Mouse (Mus musculus): ENCODE results near the gene Ephb4. TPM values are rescaled to one million over a fixed set of nuclear protein-coding genes. Genes with fewer than 3 reads are reported as not detected.
A peak's percentile ranks its signal among the peaks of the same experiment; 100 is the strongest.

Gene Ephb4
- 38.2 and 40.5 TPM in 2 replicates for polyA plus RNA-seq (2014; fragmentation: Nextera tagmentation; extraction: Ambion mirVana)

GRCm38 (mm10) chr5:137349384-137350204 is at the start of gene Ephb4:
Gene Ephb4, plus strand, starts transcription at chr5:137350109.
- WGBS = under 1% methylated on average over 30 of the region's 32 CpGs
- Histone ChIP-seq H3K4me2 (ENCODE audit: low read length) (peak within 1 kb of the TSS; percentile 78), H3K4me3 (ENCODE audit: control insufficient read depth in 1 of 2, insufficient read depth in 1 of 2, low read depth in 1 of 2, low read length in 2 of 2) (peak within 1 kb of the TSS; percentile 59 to 91), H3K27ac (replicated peaks in 1 of 2; ENCODE audit: control insufficient read depth in 1 of 2, insufficient read depth in 1 of 2, low read depth in 2 of 2, low read length in 2 of 2) (peak within 1 kb of the TSS; percentile 94 to 98), H3K9me3 (ENCODE audit: control insufficient read depth, low read length) (no peaks in the 10 kb centered on the region), H3K36me3 (ENCODE audit: control insufficient read depth, insufficient read depth, low read length) (peaks cover 12% of the 10 kb centered on the region), H3K9ac (ENCODE audit: low read length) (peak within 1 kb of the TSS; percentile 97), H3K27me3 (ENCODE audit: control insufficient read depth, insufficient read depth, low read length) (no peaks in the 10 kb centered on the region), H3K4me1 (ENCODE audit: control insufficient read depth in 2 of 2, insufficient read depth in 2 of 2, low read length in 2 of 2) (peaks cover 30 to 48% of the 10 kb centered on the region in 2 experiments)
- ATAC-seq (ENCODE audit: insufficient number of reproducible peaks, insufficient read depth, low FRiP score, low read depth) = peak; percentile 95

GRCm38 (mm10) chr5:137301253-137301652 is 48.7 kb upstream of the Ephb4 start:
- Histone ChIP-seq H3K27ac (replicated peaks in 1 of 2; ENCODE audit: control insufficient read depth in 1 of 2, insufficient read depth in 1 of 2, low read depth in 2 of 2, low read length in 2 of 2) (no peak overlapping the region), H3K36me3 (ENCODE audit: control insufficient read depth, insufficient read depth, low read length) (peaks cover 90% of the 10 kb centered on the region), H3K9me3 (ENCODE audit: control insufficient read depth, low read length) (no peaks in the 10 kb centered on the region), H3K4me2 (ENCODE audit: low read length) (no peak overlapping the region), H3K4me3 (ENCODE audit: control insufficient read depth in 1 of 2, insufficient read depth in 1 of 2, low read depth in 1 of 2, low read length in 2 of 2) (no peak overlapping the region), H3K9ac (ENCODE audit: low read length) (no peak overlapping the region), H3K4me1 (ENCODE audit: control insufficient read depth in 2 of 2, insufficient read depth in 2 of 2, low read length in 2 of 2) (peaks cover 2 to 37% of the 10 kb centered on the region in 2 experiments), H3K27me3 (ENCODE audit: control insufficient read depth, insufficient read depth, low read length) (no peaks in the 10 kb centered on the region)
- 84% methylated on average over 21 of the region's 21 CpGs for WGBS
- no peak for ATAC-seq (ENCODE audit: insufficient number of reproducible peaks, insufficient read depth, low FRiP score, low read depth)

GRCm38 (mm10) chr5:137303609-137304008 is 46.3 kb upstream of the Ephb4 start:
- no peak overlapping the region for H3K4me3 ChIP-seq (ENCODE audit: control insufficient read depth in 1 of 2, insufficient read depth in 1 of 2, low read depth in 1 of 2, low read length in 2 of 2)
- no peak overlapping the region for H3K4me2 ChIP-seq (ENCODE audit: low read length)
- no peaks in the 10 kb centered on the region for H3K27me3 ChIP-seq (ENCODE audit: control insufficient read depth, insufficient read depth, low read length)
- WGBS = 28% methylated on average over 4 of the region's 4 CpGs
- H3K27ac ChIP-seq (replicated peaks in 1 of 2; ENCODE audit: control insufficient read depth in 1 of 2, insufficient read depth in 1 of 2, low read depth in 2 of 2, low read length in 2 of 2) = no peak overlapping the region
- ATAC-seq (ENCODE audit: insufficient number of reproducible peaks, insufficient read depth, low FRiP score, low read depth) = no peak
- H3K9me3 ChIP-seq (ENCODE audit: control insufficient read depth, low read length) = no peaks in the 10 kb centered on the region
- peaks cover 4 to 43% of the 10 kb centered on the region in 2 experiments for H3K4me1 ChIP-seq (ENCODE audit: control insufficient read depth in 2 of 2, insufficient read depth in 2 of 2, low read length in 2 of 2)
- H3K9ac ChIP-seq (ENCODE audit: low read length) = peak overlapping the region; percentile 38; the same call in 1 of the 2 replicates
- H3K36me3 ChIP-seq (ENCODE audit: control insufficient read depth, insufficient read depth, low read length) = peaks cover 71% of the 10 kb centered on the region

GRCm38 (mm10) chr5:137304165-137304564 is 45.7 kb upstream of the Ephb4 start:
- H3K36me3 ChIP-seq (ENCODE audit: control insufficient read depth, insufficient read depth, low read length) = peaks cover 71% of the 10 kb centered on the region
- no peaks in the 10 kb centered on the region for H3K9me3 ChIP-seq (ENCODE audit: control insufficient read depth, low read length)
- ATAC-seq (ENCODE audit: insufficient number of reproducible peaks, insufficient read depth, low FRiP score, low read depth) = no peak
- H3K27ac ChIP-seq (replicated peaks in 1 of 2; ENCODE audit: control insufficient read depth in 1 of 2, insufficient read depth in 1 of 2, low read depth in 2 of 2, low read length in 2 of 2) = no peak overlapping the region
- H3K9ac ChIP-seq (ENCODE audit: low read length) = peak overlapping the region; percentile 38; the same call in 1 of the 2 replicates
- 0 out of 2 replicates have a peak overlapping the region, but pooled peaks have one; percentile 77 for H3K4me2 ChIP-seq (ENCODE audit: low read length)
- H3K4me3 ChIP-seq (ENCODE audit: control insufficient read depth in 1 of 2, insufficient read depth in 1 of 2, low read depth in 1 of 2, low read length in 2 of 2) = no peak overlapping the region
- H3K27me3 ChIP-seq (ENCODE audit: control insufficient read depth, insufficient read depth, low read length) = no peaks in the 10 kb centered on the region
- peaks cover 4 to 43% of the 10 kb centered on the region in 2 experiments for H3K4me1 ChIP-seq (ENCODE audit: control insufficient read depth in 2 of 2, insufficient read depth in 2 of 2, low read length in 2 of 2)
- WGBS = 56% methylated on average over 3 of the region's 3 CpGs

- WGBS = 69% methylated on average over 4 of the region's 4 CpGs
- Histone ChIP-seq H3K4me3 (ENCODE audit: control insufficient read depth in 1 of 2, insufficient read depth in 1 of 2, low read depth in 1 of 2, low read length in 2 of 2) (no peak overlapping the region), H3K9ac (ENCODE audit: low read length) (0 out of 2 replicates have a peak overlapping the region, but pooled peaks have one; percentile 38), H3K4me2 (ENCODE audit: low read length) (peak overlapping the region; percentile 77; the same call in 1 of the 2 replicates), H3K27ac (replicated peaks in 1 of 2; ENCODE audit: control insufficient read depth in 1 of 2, insufficient read depth in 1 of 2, low read depth in 2 of 2, low read length in 2 of 2) (no peak overlapping the region), H3K27me3 (ENCODE audit: control insufficient read depth, insufficient read depth, low read length) (no peaks in the 10 kb centered on the region), H3K4me1 (ENCODE audit: control insufficient read depth in 2 of 2, insufficient read depth in 2 of 2, low read length in 2 of 2) (peaks cover 4 to 43% of the 10 kb centered on the region in 2 experiments), H3K36me3 (ENCODE audit: control insufficient read depth, insufficient read depth, low read length) (peaks cover 71% of the 10 kb centered on the region), H3K9me3 (ENCODE audit: control insufficient read depth, low read length) (no peaks in the 10 kb centered on the region)
- ATAC-seq (ENCODE audit: insufficient number of reproducible peaks, insufficient read depth, low FRiP score, low read depth) = no peak
Observed at GRCm38 (mm10) chr5:137304816-137305215, 45.1 kb upstream of the Ephb4 start.

- H3K27ac ChIP-seq (replicated peaks in 1 of 2; ENCODE audit: control insufficient read depth in 1 of 2, insufficient read depth in 1 of 2, low read depth in 2 of 2, low read length in 2 of 2) = no peak overlapping the region
Observed at GRCm38 (mm10) chr5:137305822-137306221, 44.1 kb upstream of the Ephb4 start.

GRCm38 (mm10) chr5:137306439-137307005 is 43.4 kb upstream of the Ephb4 start:
- Histone ChIP-seq H3K36me3 (ENCODE audit: control insufficient read depth, insufficient read depth, low read length) (peaks cover 71% of the 10 kb centered on the region), H3K4me2 (ENCODE audit: low read length) (peak overlapping the region; percentile 77), H3K4me1 (ENCODE audit: control insufficient read depth in 2 of 2, insufficient read depth in 2 of 2, low read length in 2 of 2) (peaks cover 4 to 40% of the 10 kb centered on the region in 2 experiments), H3K9ac (ENCODE audit: low read length) (peak overlapping the region; percentile 98), H3K27ac (replicated peaks in 1 of 2; ENCODE audit: control insufficient read depth in 1 of 2, insufficient read depth in 1 of 2, low read depth in 2 of 2, low read length in 2 of 2) (peak overlapping the region; percentile 87 to 95), H3K27me3 (ENCODE audit: control insufficient read depth, insufficient read depth, low read length) (no peaks in the 10 kb centered on the region), H3K4me3 (ENCODE audit: control insufficient read depth in 1 of 2, insufficient read depth in 1 of 2, low read depth in 1 of 2, low read length in 2 of 2) (peak overlapping the region; percentile 91 to 97), H3K9me3 (ENCODE audit: control insufficient read depth, low read length) (no peaks in the 10 kb centered on the region)
- WGBS = 15% methylated on average over 12 of the region's 12 CpGs
- no peak for ATAC-seq (ENCODE audit: insufficient number of reproducible peaks, insufficient read depth, low FRiP score, low read depth)

More at GRCm38 (mm10) chr5:137305822-137306221, 44.1 kb upstream of the Ephb4 start:
- Histone ChIP-seq H3K4me1 (ENCODE audit: control insufficient read depth in 2 of 2, insufficient read depth in 2 of 2, low read length in 2 of 2) (peaks cover 4 to 43% of the 10 kb centered on the region in 2 experiments), H3K27me3 (ENCODE audit: control insufficient read depth, insufficient read depth, low read length) (no peaks in the 10 kb centered on the region), H3K36me3 (ENCODE audit: control insufficient read depth, insufficient read depth, low read length) (peaks cover 71% of the 10 kb centered on the region), H3K4me3 (ENCODE audit: control insufficient read depth in 1 of 2, insufficient read depth in 1 of 2, low read depth in 1 of 2, low read length in 2 of 2) (peak overlapping the region in 1 of 2 experiments; percentile 91; a peak in 2 of 4 replicates), H3K4me2 (ENCODE audit: low read length) (peak overlapping the region; percentile 77), H3K9me3 (ENCODE audit: control insufficient read depth, low read length) (no peaks in the 10 kb centered on the region), H3K9ac (ENCODE audit: low read length) (peak overlapping the region; percentile 98)
- ATAC-seq (ENCODE audit: insufficient number of reproducible peaks, insufficient read depth, low FRiP score, low read depth) = no peak
- 68% methylated on average over 3 of the region's 3 CpGs for WGBS

Measured in heart, embryonic 14.5 days (tissue).